Mouse (Mus musculus) MEL (cell line): ENCODE data around the gene Sphkap. TPM values are rescaled to one million over a fixed set of nuclear protein-coding genes. Genes with fewer than 3 reads are reported as not detected.

Experiments used
- DNase-seq: peaks from one replicate; pipeline ENCODE4 v3.0.0; 2011; ENCODE audit warnings: low read depth, low spot score
- H3K27ac ChIP-seq: 2 replicates; pipeline ENCODE4 v1.5.1; 2012; ENCODE audit warnings: low read depth, mild to moderate bottlenecking, control low read depth, low read length, moderate library complexity; ENCODE audit not compliant: control insufficient read depth
- H3K27me3 ChIP-seq, 2 experiments: fragments of 150-350 bp in 1 of 2; sonication (generic) in 1 of 2; 2 replicates each; pipeline ENCODE4 v1.6.1; 2012; ENCODE audit warnings: low read length in 2 of 2, mild to moderate bottlenecking in 2 of 2, improper control_type of control experiment in 1 of 2, moderate library complexity in 1 of 2; ENCODE audit not compliant: insufficient read depth in 2 of 2, control insufficient read depth in 1 of 2
- H3K36me3 ChIP-seq, 2 experiments: 2 replicates each; pipeline ENCODE4 v1.6.1; 2012 to 2014; ENCODE audit warnings: low read length in 2 of 2, improper control_type of control experiment in 1 of 2, inconsistent platforms in 1 of 2, mild to moderate bottlenecking in 1 of 2; ENCODE audit not compliant: insufficient read depth in 2 of 2, control insufficient read depth in 1 of 2
- H3K4me1 ChIP-seq, 2 experiments: fragments of 150-350 bp in 1 of 2; sonication (generic) in 1 of 2; 2 replicates each; pipeline ENCODE4 v1.6.1; 2012; ENCODE audit warnings: low read length in 2 of 2, improper control_type of control experiment in 1 of 2, mild to moderate bottlenecking in 1 of 2; ENCODE audit not compliant: insufficient read depth in 2 of 2, control insufficient read depth in 1 of 2
- H3K4me3 ChIP-seq, 2 experiments: fragments of 150-350 bp in 1 of 2; sonication (generic) in 1 of 2; 2 replicates each; pipeline ENCODE4 v1.5.1; 2012; ENCODE audit warnings: low read depth in 2 of 2, low read length in 2 of 2, mild to moderate bottlenecking in 2 of 2, moderate library complexity in 2 of 2, control low read depth in 1 of 2, improper control_type of control experiment in 1 of 2; ENCODE audit not compliant: control insufficient read depth in 1 of 2, insufficient read depth in 1 of 2
- H3K79me2 ChIP-seq: 2 replicates; pipeline ENCODE4 v1.6.1; 2012; ENCODE audit warnings: mild to moderate bottlenecking, low read length, moderate library complexity; ENCODE audit not compliant: control insufficient read depth, poor library complexity, insufficient read depth
- H3K9ac ChIP-seq: 2 replicates; pipeline ENCODE4 v1.6.1; 2012; ENCODE audit warnings: low read depth, mild to moderate bottlenecking, control low read depth, low read length, moderate library complexity; ENCODE audit not compliant: control insufficient read depth, poor library complexity, severe bottlenecking
- H3K9me3 ChIP-seq: fragments of 150-350 bp; sonication (generic); replicated peaks from 2 replicates; pipeline ENCODE4 v1.6.1; 2012; ENCODE audit warnings: mild to moderate bottlenecking, low read length, improper control_type of control experiment, moderate library complexity; ENCODE audit not compliant: insufficient read depth
- BHLHE40 ChIP-seq: IDR thresholded peaks from 2 replicates; pipeline ENCODE4 v1.6.1; 2012; ENCODE audit warnings: low read depth, mild to moderate bottlenecking, inconsistent platforms, low read length, improper control_type of control experiment, borderline replicate concordance
- CHD2 ChIP-seq: IDR thresholded peaks from 2 replicates; pipeline ENCODE4 v1.6.1; 2011; ENCODE audit warnings: low read length, improper control_type of control experiment
- CTCF ChIP-seq, 3 experiments: IDR thresholded peaks in 2 of 3; conservative IDR thresholded peaks in 1 of 3; 2 replicates each; pipeline ENCODE4 v1.5.1; 2011 to 2012; ENCODE audit warnings: low read length in 3 of 3, low read depth in 2 of 3, mild to moderate bottlenecking in 2 of 3, improper control_type of control experiment in 1 of 3, inconsistent platforms in 1 of 3, mixed read lengths in 1 of 3, moderate library complexity in 1 of 3; ENCODE audit not compliant: control insufficient read depth in 1 of 3, insufficient read depth in 1 of 3, poor library complexity in 1 of 3, severe bottlenecking in 1 of 3
- ETS1 ChIP-seq: IDR thresholded peaks from 2 replicates; pipeline ENCODE4 v1.6.1; 2012; ENCODE audit warnings: low read depth, mild to moderate bottlenecking, inconsistent platforms, low read length, improper control_type of control experiment, moderate library complexity
- KAT2A ChIP-seq: conservative IDR thresholded peaks from 2 replicates; pipeline ENCODE4 v1.6.1; 2012; ENCODE audit warnings: low read depth, low read length, improper control_type of control experiment, inconsistent platforms
- MAFK ChIP-seq: IDR thresholded peaks from 2 replicates; pipeline ENCODE4 v1.6.1; 2011; ENCODE audit warnings: low read depth, mild to moderate bottlenecking, low read length, improper control_type of control experiment, borderline replicate concordance
- MXI1 ChIP-seq: IDR thresholded peaks from 2 replicates; pipeline ENCODE4 v1.6.1; 2011; ENCODE audit warnings: mild to moderate bottlenecking, low read depth, low read length, improper control_type of control experiment
- MYB ChIP-seq: IDR thresholded peaks from 2 replicates; pipeline ENCODE4 v1.6.1; 2011; ENCODE audit warnings: mild to moderate bottlenecking, low read depth, low read length, improper control_type of control experiment
- NELFE ChIP-seq: IDR thresholded peaks from 2 replicates; pipeline ENCODE4 v1.6.1; 2011; ENCODE audit warnings: low read depth, low read length, improper control_type of control experiment
- NRF1 ChIP-seq: IDR thresholded peaks from 2 replicates; pipeline ENCODE4 v1.6.1; 2014; ENCODE audit warnings: low read depth, mild to moderate bottlenecking, inconsistent platforms, low read length, improper control_type of control experiment, moderate library complexity; ENCODE audit not compliant: poor library complexity, insufficient read depth, severe bottlenecking
- POLR2A ChIP-seq, 2 experiments: IDR thresholded peaks; 2 replicates each; pipeline ENCODE4 v1.6.1; 2011 to 2012; ENCODE audit warnings: low read length in 2 of 2, mild to moderate bottlenecking in 2 of 2, control low read depth in 1 of 2, improper control_type of control experiment in 1 of 2, low read depth in 1 of 2, moderate library complexity in 1 of 2; ENCODE audit not compliant: control insufficient read depth in 1 of 2, insufficient read depth in 1 of 2, poor library complexity in 1 of 2
- POLR2AphosphoS2 ChIP-seq: IDR thresholded peaks from 2 replicates; pipeline ENCODE4 v1.6.1; 2011; ENCODE audit warnings: low read length, improper control_type of control experiment
- RAD21 ChIP-seq: IDR thresholded peaks from 2 replicates; pipeline ENCODE4 v1.6.1; 2011; ENCODE audit warnings: mild to moderate bottlenecking, low read depth, low read length, improper control_type of control experiment
- SIN3A ChIP-seq: IDR thresholded peaks from 2 replicates; pipeline ENCODE4 v1.6.1; 2012; ENCODE audit warnings: low read length, improper control_type of control experiment, inconsistent platforms
- TAL1 ChIP-seq: IDR thresholded peaks from 2 replicates; pipeline ENCODE4 v1.6.1; 2012; ENCODE audit warnings: mild to moderate bottlenecking, inconsistent platforms, low read length, moderate library complexity, mixed read lengths
- TCF12 ChIP-seq: IDR thresholded peaks from 2 replicates; pipeline ENCODE4 v1.6.1; 2014; ENCODE audit warnings: low read depth, mild to moderate bottlenecking, inconsistent platforms, low read length, improper control_type of control experiment, moderate library complexity
- USF1 ChIP-seq: IDR thresholded peaks from 2 replicates; pipeline ENCODE4 v1.6.1; 2014; ENCODE audit warnings: low read depth, mild to moderate bottlenecking, inconsistent platforms, low read length, improper control_type of control experiment, moderate library complexity
- ZC3H11A ChIP-seq: IDR thresholded peaks from 2 replicates; pipeline ENCODE4 v1.6.1; 2012; ENCODE audit warnings: low read depth, mild to moderate bottlenecking, inconsistent platforms, low read length, improper control_type of control experiment
- ZNF384 ChIP-seq: IDR thresholded peaks from 2 replicates; pipeline ENCODE4 v1.6.1; 2012; ENCODE audit warnings: low read depth, mild to moderate bottlenecking, inconsistent platforms, low read length, improper control_type of control experiment
- polyA plus RNA-seq, 2 experiments: library from polyadenylated mRNA; stranded (reverse) in 1 of 2; unstranded in 1 of 2; fragments of >175 nt in 1 of 2; fragments of >200 nt in 1 of 2; gene quantifications; 2 replicates each; pipeline versions ENCODE4 v1.2.1 to v1.2.4; 2012; ENCODE audit warnings: low replicate concordance in 2 of 2, low read depth in 1 of 2; ENCODE audit not compliant: insufficient read length in 2 of 2, insufficient read depth in 1 of 2, missing spikeins in 1 of 2
- total RNA-seq: library from RNA; depleted of rRNA; stranded (reverse); fragments of 300-350 nt; gene quantifications from 2 replicates; pipeline ENCODE4 v1.2.3, GENCODE M21; 2012

The Sphkap gene
- total and polyA plus RNA-seq, 3 experiments = not detected

DNA sequence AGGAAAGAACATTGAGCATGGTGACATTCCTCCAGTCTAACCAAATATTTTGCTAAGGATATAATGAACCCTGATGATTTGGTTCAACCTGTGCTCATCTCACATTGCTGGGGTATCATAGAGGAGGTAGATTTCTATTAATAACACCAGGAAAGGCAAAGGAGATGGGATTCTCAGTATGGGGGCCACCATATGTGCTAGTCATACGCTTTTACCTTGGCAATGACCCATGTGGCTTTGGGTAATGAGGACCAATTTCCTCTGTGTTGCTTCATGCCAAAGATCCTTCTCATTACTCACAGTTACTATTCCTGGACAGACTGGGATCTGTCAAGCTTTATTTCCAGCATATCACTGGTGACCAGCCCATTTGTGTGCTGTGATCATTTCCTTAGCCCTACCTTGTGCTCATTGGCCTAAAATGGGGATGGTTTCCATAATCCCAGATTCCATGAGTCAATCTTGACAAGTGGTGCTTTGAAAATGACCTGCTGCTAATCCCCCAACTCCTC, 159.7 kb downstream of the Sphkap start:
- H3K27me3 ChIP-seq = no peaks in the 10 kb centered on the region
- TF ChIP-seq NRF1 (no peak), ZC3H11A (no peak), SIN3A (no peak), MAFK (no peak), BHLHE40 (no peak), TCF12 (no peak), TAL1 (no peak), CTCF (IDR thresholded peaks at IDR 0.05 in 2 of 3, conservative IDR thresholded peaks at IDR 0.05 in 1 of 3; ENCODE audit: control insufficient read depth in 1 of 3, insufficient read depth in 1 of 3, low read depth in 2 of 3, low read length in 3 of 3, poor library complexity in 1 of 3, severe bottlenecking in 1 of 3) (no peak)
- no peaks in the 10 kb centered on the region for H3K9me3 ChIP-seq
- H3K9ac ChIP-seq = no peak overlapping the region
- no peaks in the 10 kb centered on the region for H3K4me1 ChIP-seq
- no peak overlapping the region for H3K4me3 ChIP-seq
- no peaks in the 10 kb centered on the region for H3K79me2 ChIP-seq
- DNase-seq = no peak
- no peak overlapping the region for H3K27ac ChIP-seq
- no peaks in the 10 kb centered on the region for H3K36me3 ChIP-seq

DNA sequence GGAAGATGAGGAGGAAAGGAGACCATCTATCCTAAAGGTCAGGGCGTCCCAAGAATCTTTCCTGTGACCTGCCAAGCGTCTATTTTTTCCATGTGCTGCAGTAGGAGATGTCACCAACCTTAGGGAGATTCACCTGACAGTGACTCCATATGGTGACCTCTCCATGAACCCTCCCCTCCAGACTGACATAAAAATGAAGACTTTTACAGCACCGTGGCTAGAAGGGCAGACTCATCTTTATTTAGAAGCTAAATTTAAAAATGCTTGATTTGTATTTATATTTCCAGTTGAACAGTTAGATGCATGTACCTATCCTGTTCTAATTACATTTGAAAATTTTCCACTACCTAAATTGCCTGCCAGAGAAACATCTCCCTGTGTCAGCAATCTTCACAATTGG, 180.1 kb downstream of the Sphkap start:
- Histone ChIP-seq H3K4me3 (no peak overlapping the region), H3K27ac (no peak overlapping the region), H3K36me3 (no peaks in the 10 kb centered on the region), H3K27me3 (no peaks in the 10 kb centered on the region), H3K9me3 (no peaks in the 10 kb centered on the region), H3K9ac (no peak overlapping the region), H3K4me1 (no peaks in the 10 kb centered on the region), H3K79me2 (no peaks in the 10 kb centered on the region)
- no peak for DNase-seq
- TF ChIP-seq MXI1 = no peak
- TF ChIP-seq ZNF384 = no peak
- no peak for TF ChIP-seq KAT2A
- TF ChIP-seq TCF12 = no peak
- no peak for TF ChIP-seq RAD21
- TF ChIP-seq USF1 = no peak
- TF ChIP-seq ZC3H11A = no peak
- no peak for TF ChIP-seq ETS1
- TF ChIP-seq NELFE = no peak
- TF ChIP-seq CHD2 = no peak
- TF ChIP-seq POLR2A (IDR thresholded peaks at IDR 0.05; ENCODE audit: control insufficient read depth in 1 of 2, insufficient read depth in 1 of 2, low read depth in 1 of 2, low read length in 2 of 2, poor library complexity in 1 of 2) = no peak
- TF ChIP-seq MYB = no peak
- no peak for TF ChIP-seq POLR2AphosphoS2
